Mouse (Mus musculus) hindbrain, embryonic 15.5 days (tissue): Measurements from ENCODE around the gene Eif2d. TPM values are rescaled to one million over a fixed set of nuclear protein-coding genes. Genes with fewer than 3 reads are reported as not detected.

Experiments used
- ATAC-seq: fragments of 200-750 bp; cut with Nextera tagmentation; 2 replicates; pipeline ENCODE4 v1.8.0; 2017; ENCODE audit warnings: low read depth, moderate number of reproducible peaks, moderate TSS enrichment; ENCODE audit not compliant: low FRiP score
- H3K27ac ChIP-seq: fragments of 300-500 bp; sonication (generic); replicated peaks from 2 replicates; pipeline ENCODE4 v1.5.1; 2015; ENCODE audit warnings: mild to moderate bottlenecking, inconsistent platforms
- H3K27me3 ChIP-seq: fragments of 300-500 bp; sonication (generic); 2 replicates; pipeline ENCODE4 v1.6.1; 2015; ENCODE audit warnings: control low read depth, inconsistent platforms
- H3K36me3 ChIP-seq: fragments of 300-500 bp; sonication (generic); 2 replicates; pipeline ENCODE4 v1.6.1; 2015; ENCODE audit warnings: control low read depth, inconsistent platforms
- H3K4me1 ChIP-seq: fragments of 300-500 bp; sonication (generic); replicated peaks from 2 replicates; pipeline ENCODE4 v1.6.1; 2015; ENCODE audit warnings: control low read depth, inconsistent platforms
- H3K4me2 ChIP-seq: fragments of 300-500 bp; sonication (generic); 2 replicates; pipeline ENCODE4 v1.6.1; 2015; ENCODE audit warnings: moderate library complexity, mild to moderate bottlenecking, inconsistent platforms
- H3K4me3 ChIP-seq: fragments of 300-500 bp; sonication (generic); 2 replicates; pipeline ENCODE4 v1.5.1; 2015; ENCODE audit warnings: mild to moderate bottlenecking, inconsistent platforms
- H3K9ac ChIP-seq: fragments of 300-500 bp; sonication (generic); 2 replicates; pipeline ENCODE4 v1.6.1; 2015; ENCODE audit warnings: inconsistent platforms
- H3K9me3 ChIP-seq: fragments of 300-500 bp; sonication (generic); 2 replicates; pipeline ENCODE4 v1.6.1; 2016; ENCODE audit warnings: control low read depth, inconsistent platforms
- WGBS: fragments of 180-500 bp; shearing (Covaris S2); methylation state at CpG from one replicate; pipeline ENCODE4 v1.1.7; 2015; 5-methylcytosine and 5-hydroxymethylcytosine counted together
- polyA plus RNA-seq: library from polyadenylated mRNA; unstranded; fragments of >200 nt; fragmentation: Nextera tagmentation; extraction: Ambion mirVana; gene quantifications from 2 replicates; pipeline ENCODE4 v1.2.1, GENCODE M21; 2015

Gene Eif2d
- polyA plus RNA-seq, 1 experiment from 2014 or later = 49.1 TPM

DNA sequence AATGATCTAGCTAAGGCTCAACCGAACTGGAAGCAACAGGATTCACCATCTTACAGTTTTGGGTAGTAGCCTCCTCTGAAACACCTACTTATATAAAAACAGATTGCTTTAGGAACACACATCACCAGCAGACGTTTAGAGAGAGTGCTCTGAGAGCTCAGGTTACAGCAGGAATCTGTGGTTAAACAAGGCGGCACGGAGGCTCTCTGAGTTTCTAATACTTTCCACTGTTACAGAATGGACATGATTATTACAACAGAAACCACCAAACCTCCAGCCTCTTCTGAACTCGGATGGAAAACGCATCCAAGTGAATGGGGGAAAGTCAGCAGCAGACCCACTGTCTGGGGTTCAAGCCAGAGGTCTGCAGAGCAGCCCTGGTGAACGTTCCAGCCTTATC is 83.1 kb downstream of the Eif2d start:
- Histone ChIP-seq H3K36me3 (no peaks in the 10 kb centered on the region), H3K4me1 (peaks cover 30% of the 10 kb centered on the region), H3K4me3 (no peak overlapping the region), H3K27me3 (no peaks in the 10 kb centered on the region), H3K9ac (no peak overlapping the region), H3K4me2 (no peak overlapping the region), H3K27ac (no peak overlapping the region), H3K9me3 (no peaks in the 10 kb centered on the region)
- WGBS = 82% methylated on average over 7 of the region's 7 CpGs
- no peak for ATAC-seq

Other genes starting within 250 kb of the Eif2d start
- gene Il20, start 241.7 kb upstream of the Eif2d start, polyA plus RNA-seq = not detected in 2 replicates
- not detected in 2 replicates for gene Il19, start 213.1 kb upstream of the Eif2d start, polyA plus RNA-seq
- not detected in 2 replicates for gene Il10, start 133.3 kb upstream of the Eif2d start, polyA plus RNA-seq
- gene Mapkapk2, start 55.4 kb upstream of the Eif2d start, polyA plus RNA-seq = 20.0 and 22.1 TPM in 2 replicates
- gene Dyrk3, start 14.8 kb upstream of the Eif2d start, polyA plus RNA-seq = 13.8 and 15.9 TPM in 2 replicates
- gene Rassf5, start 92.1 kb downstream of the Eif2d start, polyA plus RNA-seq = 4.8 and 5.7 TPM in 2 replicates
- gene Ikbke, start 126.4 kb downstream of the Eif2d start, polyA plus RNA-seq = 1.2 and 2.3 TPM in 2 replicates